Mouse (Mus musculus) neural tube, postnatal 0 days (tissue): ENCODE measurements around the gene Rab3gap1. TPM values are rescaled to one million over a fixed set of nuclear protein-coding genes. Genes with fewer than 3 reads are reported as not detected.

Experiments used
- polyA plus RNA-seq: library from polyadenylated mRNA; unstranded; fragments of >200 nt; fragmentation: Nextera tagmentation; extraction: Ambion mirVana; gene quantifications from 2 replicates; pipeline ENCODE4 v1.2.1, GENCODE M21; 2015

Gene Rab3gap1
- 17.9 and 19.3 TPM in 2 replicates for polyA plus RNA-seq

GRCm38 (mm10) chr1:127868300-127869261 lies at the start of gene Rab3gap1:
Gene Rab3gap1 (plus strand): TSS chr1:127868773.

GRCm38 (mm10) chr1:127854486-127855222 lies 13.9 kb upstream of the Rab3gap1 start, which contains the start of gene Map3k19:
Gene Map3k19 (minus strand): TSS chr1:127855031.

Other genes with a start within 250 kb of the Rab3gap1 start
- gene Tmem163, start 189.2 kb upstream of the Rab3gap1 start, polyA plus RNA-seq, result 68.1 and 76.2 TPM in 2 replicates
- 0.09 TPM in 1 of 2 replicates, not detected in the other for gene Acmsd, start 139.4 kb upstream of the Rab3gap1 start, polyA plus RNA-seq
- gene Ccnt2, start 94.6 kb upstream of the Rab3gap1 start, polyA plus RNA-seq, result 52.8 and 56.2 TPM in 2 replicates
- 0.97 and 1.1 TPM in 2 replicates for gene Map3k19, start 13.7 kb upstream of the Rab3gap1 start, polyA plus RNA-seq
- 2.3 TPM in 2 replicates for gene Zranb3, start 234.3 kb downstream of the Rab3gap1 start, polyA plus RNA-seq
- gene R3hdm1, start 234.5 kb downstream of the Rab3gap1 start, polyA plus RNA-seq, result 97.3 and 104 TPM in 2 replicates